Mouse (Mus musculus) E14TG2a.4 (cell line): ENCODE results near the gene Zfp827.

Experiments used
- CTCF ChIP-seq: conservative IDR thresholded peaks from 2 replicates; pipeline ENCODE4 v1.5.1; 2014; ENCODE audit warnings: low read length
- NANOG ChIP-seq: IDR thresholded peaks from 2 replicates; pipeline ENCODE4 v1.6.1; 2014; ENCODE audit warnings: borderline replicate concordance, low read length, mixed read lengths
- POU5F1 ChIP-seq: IDR thresholded peaks from 2 replicates; pipeline ENCODE4 v1.6.1; 2014; ENCODE audit warnings: low read length, borderline replicate concordance

- TF ChIP-seq CTCF: no peak
- no peak for TF ChIP-seq POU5F1
- TF ChIP-seq NANOG: no peak
Measured at GRCm38 (mm10) chr8:79104634-79105033, 76.4 kb downstream of the Zfp827 start.
